Mouse (Mus musculus): ENCODE data around the gene Krt8.
"Not testable (repeated sequence)": the region's sequence is repeated elsewhere in the genome, so short reads cannot be mapped to it uniquely, and the experiment has no call there.

Krt8 gene

GRCm38 (mm10) chr15:102007097-102008069, 3.1 kb upstream of the Krt8 start:
- no peak for DNase-seq (ENCODE audit: low read depth, low spot score)

- DNase-seq (ENCODE audit: low read depth, low spot score), result no peak
Observed at GRCm38 (mm10) chr15:102006317-102006716, 2.0 kb upstream of the Krt8 start.

- no peak for DNase-seq (ENCODE audit: low read depth, low spot score)
Observed at GRCm38 (mm10) chr15:102005290-102005689, 1.0 kb upstream of the Krt8 start.

- DNase-seq (ENCODE audit: low read depth, low spot score), result no peak
Observed at GRCm38 (mm10) chr15:102003516-102003915, 766 bp downstream of the Krt8 start.

- DNase-seq (ENCODE audit: low read depth, low spot score), result no peak
Observed at GRCm38 (mm10) chr15:102002646-102003488, 1.4 kb downstream of the Krt8 start.

- DNase-seq (ENCODE audit: low read depth, low spot score), result no peak
Observed at GRCm38 (mm10) chr15:101999676-102000335, 4.5 kb downstream of the Krt8 start.

GRCm38 (mm10) chr15:101999156-101999555, 5.1 kb downstream of the Krt8 start:
- no peak for DNase-seq (ENCODE audit: low read depth, low spot score)

- not testable (repeated sequence) for DNase-seq (ENCODE audit: low read depth, low spot score)
Observed at GRCm38 (mm10) chr15:101996450-101997078, 7.7 kb downstream of the Krt8 start.

- peak; percentile 25 for DNase-seq (ENCODE audit: low read depth, low spot score)
Observed at GRCm38 (mm10) chr15:101995484-101996236, 8.6 kb downstream of the Krt8 start.

GRCm38 (mm10) chr15:101994365-101994764, 9.9 kb downstream of the Krt8 start:
- no peak for DNase-seq (ENCODE audit: low read depth, low spot score)

GRCm38 (mm10) chr15:101990946-101991345, 13.3 kb downstream of the Krt8 start:
- DNase-seq (ENCODE audit: low read depth, low spot score), result no peak

- no peak for DNase-seq (ENCODE audit: low read depth, low spot score)
Observed at GRCm38 (mm10) chr15:101988714-101989113, 15.6 kb downstream of the Krt8 start.

GRCm38 (mm10) chr15:101988119-101988518, 16.2 kb downstream of the Krt8 start:
- peak; percentile 88 for DNase-seq (ENCODE audit: low read depth, low spot score)

GRCm38 (mm10) chr15:101984746-101985145, 19.5 kb downstream of the Krt8 start:
- DNase-seq (ENCODE audit: low read depth, low spot score), result no peak

GRCm38 (mm10) chr15:101983949-101984601, 20.2 kb downstream of the Krt8 start:
- peak; percentile 92 for DNase-seq (ENCODE audit: low read depth, low spot score)

- peak; percentile 19 for DNase-seq (ENCODE audit: low read depth, low spot score)
Observed at GRCm38 (mm10) chr15:101983315-101983948, 20.9 kb downstream of the Krt8 start.

GRCm38 (mm10) chr15:101980849-101981248, 23.4 kb downstream of the Krt8 start:
- DNase-seq (ENCODE audit: low read depth, low spot score), result no peak

GRCm38 (mm10) chr15:101977043-101977726, 27.1 kb downstream of the Krt8 start:
- peak; percentile 72 for DNase-seq (ENCODE audit: low read depth, low spot score)

GRCm38 (mm10) chr15:101976641-101977040, 27.6 kb downstream of the Krt8 start:
- DNase-seq (ENCODE audit: low read depth, low spot score), result no peak
